Mouse (Mus musculus): ENCODE measurements around the gene Pdcd1. TPM values are rescaled to one million over a fixed set of nuclear protein-coding genes. Genes with fewer than 3 reads are reported as not detected.
A peak's percentile ranks its signal among the peaks of the same experiment; 100 is the strongest.
"Not testable (repeated sequence)": the region's sequence is repeated elsewhere in the genome, so short reads cannot be mapped to it uniquely, and the experiment has no call there.

The Pdcd1 gene
- polyA plus RNA-seq, 1 experiment from 2014 or later: not detected

DNA sequence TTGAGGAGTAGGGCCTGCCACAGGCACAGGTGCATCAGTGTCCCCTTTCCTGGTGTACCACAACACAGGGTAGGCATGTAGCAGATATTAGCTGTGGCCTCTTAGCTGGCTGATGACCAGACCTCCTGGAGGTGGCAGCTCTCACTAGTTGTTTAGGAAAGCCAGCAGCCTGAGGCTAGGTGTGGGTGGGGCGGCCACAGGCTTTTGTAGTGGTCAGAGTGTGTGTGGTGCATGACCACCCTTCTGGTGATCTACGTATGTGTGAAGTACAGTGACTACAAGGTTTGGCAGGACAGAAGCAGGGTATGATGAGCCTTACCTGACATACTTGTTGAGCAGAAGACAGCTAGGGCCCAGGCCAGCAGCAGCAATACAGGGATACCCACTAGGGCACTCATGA is 12.0 kb downstream of the Pdcd1 start:
- peaks cover 4% of the 10 kb centered on the region; the same call in 1 of the 2 replicates for H3K4me1 ChIP-seq (ENCODE audit: control insufficient read depth, insufficient read depth, low read depth, low read length)
- no peak overlapping the region for H3K4me2 ChIP-seq (ENCODE audit: low read length)
- no peak overlapping the region for H3K9ac ChIP-seq (ENCODE audit: low read depth, low read length)
- H3K4me3 ChIP-seq (ENCODE audit: low read length): no peak overlapping the region
- H3K27ac ChIP-seq (ENCODE audit: low read depth, low read length): no peak overlapping the region
- no peak for ATAC-seq
- no peaks in the 10 kb centered on the region for H3K9me3 ChIP-seq (ENCODE audit: control insufficient read depth, low read length)
- no peaks in the 10 kb centered on the region for H3K36me3 ChIP-seq (ENCODE audit: control insufficient read depth, insufficient read depth, low read length)
- H3K27me3 ChIP-seq (replicated peaks; ENCODE audit: control insufficient read depth, insufficient read depth, low read length): no peaks in the 10 kb centered on the region
- 93% methylated on average over 2 of the region's 2 CpGs for WGBS

DNA sequence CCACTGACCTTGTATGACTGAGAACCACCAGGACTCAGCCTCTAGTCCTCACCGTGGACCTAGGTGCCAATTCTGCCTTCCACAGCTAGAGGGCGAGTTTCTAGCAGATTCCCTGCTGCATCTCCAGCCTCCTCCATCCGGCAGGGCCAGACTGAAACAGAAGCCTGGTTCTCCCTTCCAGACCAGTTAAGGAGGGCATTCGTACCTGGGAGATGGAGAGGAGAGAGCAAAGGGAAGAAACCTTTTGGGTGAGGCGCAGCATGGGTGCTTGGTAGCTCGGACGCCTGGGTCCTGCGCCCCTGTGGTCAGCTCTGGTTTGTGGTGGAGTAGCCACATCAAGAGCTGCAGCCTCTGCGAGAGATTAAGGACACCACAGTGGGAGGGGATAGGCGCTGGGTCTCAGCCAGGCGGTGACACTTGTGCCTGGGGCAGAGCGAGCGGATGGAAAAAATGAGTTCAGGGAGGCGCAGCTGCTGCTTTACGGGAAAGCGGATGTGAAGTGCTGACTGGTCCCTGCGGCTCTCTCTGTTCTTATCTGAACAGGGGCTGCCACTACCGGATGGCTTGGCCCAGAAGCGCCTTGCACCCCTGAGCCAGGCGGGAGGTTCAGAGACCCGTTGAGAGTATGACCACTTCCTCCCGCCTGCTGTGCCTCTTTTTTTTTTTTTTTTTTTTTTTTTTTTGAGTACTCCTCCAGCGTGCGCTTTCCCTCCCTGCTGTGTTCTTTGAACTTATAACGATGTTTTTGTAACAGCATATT is 17.2 kb downstream of the Pdcd1 start:
- peak; percentile 94 for ATAC-seq
- H3K27ac ChIP-seq (ENCODE audit: low read depth, low read length): peak overlapping the region; percentile 73
- no peaks in the 10 kb centered on the region for H3K27me3 ChIP-seq (replicated peaks; ENCODE audit: control insufficient read depth, insufficient read depth, low read length)
- H3K9me3 ChIP-seq (ENCODE audit: control insufficient read depth, low read length): no peaks in the 10 kb centered on the region
- H3K9ac ChIP-seq (ENCODE audit: low read depth, low read length): peak overlapping the region; percentile 70
- 1% methylated on average over 25 of the region's 25 CpGs for WGBS
- peaks cover 4% of the 10 kb centered on the region; the same call in 1 of the 2 replicates for H3K4me1 ChIP-seq (ENCODE audit: control insufficient read depth, insufficient read depth, low read depth, low read length)
- H3K4me2 ChIP-seq (ENCODE audit: low read length): peak overlapping the region; percentile 86
- no peaks in the 10 kb centered on the region for H3K36me3 ChIP-seq (ENCODE audit: control insufficient read depth, insufficient read depth, low read length)
- H3K4me3 ChIP-seq (ENCODE audit: low read length): peak overlapping the region; percentile 52

DNA sequence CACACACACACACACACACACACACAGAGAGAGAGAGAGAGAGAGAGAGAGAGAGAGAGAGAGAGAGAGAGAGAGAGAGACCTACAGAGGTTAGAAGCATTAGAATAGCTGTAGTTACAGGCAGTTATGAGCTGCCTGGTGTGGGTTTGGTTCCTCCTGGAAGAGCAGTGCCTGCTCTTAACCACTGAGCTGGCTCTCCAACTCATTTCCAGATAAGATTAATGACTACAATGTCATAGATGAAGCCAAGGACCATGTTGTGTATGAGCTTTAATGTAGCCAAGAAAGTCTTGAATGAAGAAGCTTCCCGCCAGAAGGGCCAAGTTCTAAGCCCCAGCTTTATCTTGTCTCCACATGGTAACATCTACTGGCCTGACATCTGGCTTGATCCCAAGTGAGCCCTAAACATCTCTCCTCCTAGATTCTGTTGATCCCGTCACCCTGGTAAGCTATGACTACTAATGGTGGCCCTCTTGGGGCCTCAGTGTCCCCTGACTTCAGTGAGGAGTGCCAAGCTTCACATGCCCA is 19.2 kb downstream of the Pdcd1 start:
- WGBS: 98% methylated on average over 2 of the region's 2 CpGs
- no peak overlapping the region for H3K4me3 ChIP-seq (ENCODE audit: low read length)
- no peaks in the 10 kb centered on the region for H3K27me3 ChIP-seq (replicated peaks; ENCODE audit: control insufficient read depth, insufficient read depth, low read length)
- H3K4me2 ChIP-seq (ENCODE audit: low read length): no peak overlapping the region
- H3K36me3 ChIP-seq (ENCODE audit: control insufficient read depth, insufficient read depth, low read length): no peaks in the 10 kb centered on the region
- H3K27ac ChIP-seq (ENCODE audit: low read depth, low read length): no peak overlapping the region
- no peak for ATAC-seq
- H3K9ac ChIP-seq (ENCODE audit: low read depth, low read length): no peak overlapping the region
- no peaks in the 10 kb centered on the region for H3K9me3 ChIP-seq (ENCODE audit: control insufficient read depth, low read length)
- peaks cover 4% of the 10 kb centered on the region; the same call in 1 of the 2 replicates for H3K4me1 ChIP-seq (ENCODE audit: control insufficient read depth, insufficient read depth, low read depth, low read length)

DNA sequence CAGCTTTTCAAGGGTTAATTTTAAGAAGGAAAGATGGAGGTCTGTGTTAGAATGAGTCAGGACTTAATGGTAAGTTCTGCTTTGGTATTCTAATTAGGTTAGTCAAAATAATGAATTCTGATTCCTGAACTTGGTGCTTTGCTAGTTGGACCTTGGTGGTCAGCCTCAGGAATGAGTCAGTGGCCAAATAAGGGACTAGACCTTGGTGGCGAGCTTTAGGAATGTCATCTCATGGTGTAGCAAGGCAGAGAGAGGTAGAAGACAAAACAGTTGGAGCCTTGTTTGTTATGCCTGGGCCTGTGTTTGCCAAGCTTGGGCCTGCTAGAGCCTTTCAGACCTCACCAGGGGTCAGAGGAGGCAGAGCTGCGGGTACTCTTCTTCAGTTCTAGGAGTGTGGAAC is 23.6 kb downstream of the Pdcd1 start:
- Histone ChIP-seq H3K4me3 (ENCODE audit: low read length) (no peak overlapping the region), H3K27me3 (replicated peaks; ENCODE audit: control insufficient read depth, insufficient read depth, low read length) (no peaks in the 10 kb centered on the region), H3K9ac (ENCODE audit: low read depth, low read length) (no peak overlapping the region), H3K9me3 (ENCODE audit: control insufficient read depth, low read length) (no peaks in the 10 kb centered on the region), H3K4me1 (ENCODE audit: control insufficient read depth, insufficient read depth, low read depth, low read length) (no peaks in the 10 kb centered on the region), H3K27ac (ENCODE audit: low read depth, low read length) (no peak overlapping the region), H3K4me2 (ENCODE audit: low read length) (no peak overlapping the region), H3K36me3 (ENCODE audit: control insufficient read depth, insufficient read depth, low read length) (no peaks in the 10 kb centered on the region)
- 90% methylated on average over 2 of the region's 2 CpGs for WGBS
- ATAC-seq: no peak

DNA sequence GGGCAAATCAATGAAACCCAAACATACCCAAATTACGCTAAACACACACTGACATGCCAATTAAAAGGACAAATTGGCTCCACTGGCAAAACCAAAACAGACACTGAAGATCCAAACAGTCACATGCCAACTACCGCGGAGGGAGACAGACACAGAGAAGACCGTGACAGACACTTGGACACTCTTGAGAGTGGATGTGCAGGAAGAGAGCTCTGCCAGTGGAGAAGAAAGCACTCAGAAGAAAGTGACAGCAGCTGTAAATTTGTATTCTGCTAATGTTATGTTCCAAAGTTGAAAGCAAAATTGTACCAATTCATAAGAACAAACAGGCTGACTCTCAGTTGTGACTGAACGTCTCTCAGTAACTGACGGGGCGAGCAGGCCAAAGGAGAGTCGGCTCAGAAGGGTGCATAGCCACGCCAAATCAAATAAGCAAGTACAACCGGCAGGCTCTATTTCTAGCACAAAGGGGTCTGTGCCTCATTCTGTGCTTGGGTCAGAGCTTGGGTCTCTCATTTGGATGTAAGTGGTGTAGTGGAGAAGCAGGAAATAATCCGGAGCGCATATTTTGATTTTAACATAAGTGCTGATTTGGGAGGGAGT is 24.7 kb downstream of the Pdcd1 start:
- Histone ChIP-seq H3K4me3 (ENCODE audit: low read length) (no peak overlapping the region), H3K36me3 (ENCODE audit: control insufficient read depth, insufficient read depth, low read length) (no peaks in the 10 kb centered on the region), H3K27ac (ENCODE audit: low read depth, low read length) (no peak overlapping the region), H3K9ac (ENCODE audit: low read depth, low read length) (no peak overlapping the region), H3K4me1 (ENCODE audit: control insufficient read depth, insufficient read depth, low read depth, low read length) (no peaks in the 10 kb centered on the region), H3K9me3 (ENCODE audit: control insufficient read depth, low read length) (no peaks in the 10 kb centered on the region), H3K27me3 (replicated peaks; ENCODE audit: control insufficient read depth, insufficient read depth, low read length) (no peaks in the 10 kb centered on the region), H3K4me2 (ENCODE audit: low read length) (no peak overlapping the region)
- WGBS: 69% methylated on average over 12 of the region's 12 CpGs
- ATAC-seq: no peak

DNA sequence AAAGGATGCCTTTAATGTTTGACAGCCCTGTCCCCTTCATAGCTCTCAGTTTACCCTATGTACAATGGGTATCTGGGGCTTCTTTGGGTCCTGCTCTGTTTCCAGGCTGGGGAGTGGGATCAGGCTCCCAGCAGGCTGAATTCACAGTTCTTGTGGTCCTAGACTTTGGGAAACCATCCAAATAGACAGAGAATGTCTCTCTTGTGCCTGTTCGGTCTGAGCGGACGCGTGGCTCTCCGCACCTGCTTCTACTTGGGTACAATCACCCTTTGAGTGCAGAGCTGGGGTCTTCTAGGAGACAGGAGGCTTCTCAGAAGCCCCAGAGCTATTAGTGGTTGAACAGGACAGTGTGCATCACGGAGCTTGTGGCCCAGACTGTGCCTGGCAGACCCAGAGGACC is 32.2 kb downstream of the Pdcd1 start, which contains the start of gene Neu4:
TSS of gene Neu4 (plus strand) at position 301 of the 400 bp plus-strand sequence.
- H3K4me1 ChIP-seq (ENCODE audit: control insufficient read depth, insufficient read depth, low read depth, low read length): no peaks in the 10 kb centered on the region
- H3K4me2 ChIP-seq (ENCODE audit: low read length): no peak within 1 kb of the TSS
- H3K4me3 ChIP-seq (ENCODE audit: low read length): no peak within 1 kb of the TSS
- H3K9me3 ChIP-seq (ENCODE audit: control insufficient read depth, low read length): no peaks in the 10 kb centered on the region
- H3K27ac ChIP-seq (ENCODE audit: low read depth, low read length): no peak within 1 kb of the TSS
- no peak within 1 kb of the TSS for H3K9ac ChIP-seq (ENCODE audit: low read depth, low read length)
- no peak for ATAC-seq
- no peaks in the 10 kb centered on the region for H3K36me3 ChIP-seq (ENCODE audit: control insufficient read depth, insufficient read depth, low read length)
- H3K27me3 ChIP-seq (replicated peaks; ENCODE audit: control insufficient read depth, insufficient read depth, low read length): no peaks in the 10 kb centered on the region
- WGBS: 94% methylated on average over 6 of the region's 6 CpGs

DNA sequence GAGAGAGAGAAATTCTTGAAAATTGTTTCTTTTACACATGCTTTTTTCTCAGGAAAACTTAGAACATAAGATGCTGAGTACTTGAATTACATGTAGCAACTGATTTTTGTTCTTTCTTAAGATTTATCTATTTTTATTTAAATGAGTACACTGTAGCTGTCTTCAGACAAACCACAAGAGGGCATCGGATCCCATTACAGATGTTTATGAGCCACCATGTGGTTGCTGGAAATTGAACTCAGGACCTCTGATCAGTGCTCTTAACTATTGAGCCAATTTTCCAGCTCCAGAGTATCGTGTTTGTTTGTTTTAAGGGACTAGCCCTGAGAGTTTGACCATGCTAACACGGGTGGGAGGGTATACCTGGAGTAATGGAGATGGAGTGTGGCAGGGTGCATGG is 40.7 kb downstream of the Pdcd1 start:
- WGBS: 74% methylated on average over 3 of the region's 3 CpGs
- no peaks in the 10 kb centered on the region for H3K36me3 ChIP-seq (ENCODE audit: control insufficient read depth, insufficient read depth, low read length)
- no peak overlapping the region for H3K9ac ChIP-seq (ENCODE audit: low read depth, low read length)
- no peak overlapping the region for H3K4me2 ChIP-seq (ENCODE audit: low read length)
- no peak for ATAC-seq
- H3K4me3 ChIP-seq (ENCODE audit: low read length): no peak overlapping the region
- no peaks in the 10 kb centered on the region for H3K27me3 ChIP-seq (replicated peaks; ENCODE audit: control insufficient read depth, insufficient read depth, low read length)
- no peaks in the 10 kb centered on the region for H3K4me1 ChIP-seq (ENCODE audit: control insufficient read depth, insufficient read depth, low read depth, low read length)
- H3K9me3 ChIP-seq (ENCODE audit: control insufficient read depth, low read length): no peaks in the 10 kb centered on the region
- no peak overlapping the region for H3K27ac ChIP-seq (ENCODE audit: low read depth, low read length)

DNA sequence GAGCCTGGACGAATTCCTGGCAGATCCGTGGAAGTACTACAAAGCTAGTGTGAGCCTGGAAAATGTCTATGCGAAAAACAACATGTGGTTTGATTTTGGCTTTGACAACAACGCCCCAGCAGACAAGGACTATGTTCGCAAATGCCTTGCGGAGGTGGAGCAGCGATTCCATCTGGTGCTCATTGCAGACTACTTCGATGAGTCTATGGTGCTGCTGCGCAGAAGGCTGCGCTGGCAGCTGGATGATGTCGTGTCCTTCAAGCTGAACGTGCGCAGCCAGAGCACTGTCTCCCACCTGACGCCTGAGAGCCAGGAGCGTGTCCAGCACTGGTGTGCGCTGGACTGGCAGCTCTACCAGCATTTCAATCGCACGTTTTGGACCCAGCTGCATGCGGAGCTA is 43.5 kb downstream of the Pdcd1 start:
- H3K9me3 ChIP-seq (ENCODE audit: control insufficient read depth, low read length); H3K4me1 ChIP-seq (ENCODE audit: control insufficient read depth, insufficient read depth, low read depth, low read length); H3K27me3 ChIP-seq (replicated peaks; ENCODE audit: control insufficient read depth, insufficient read depth, low read length); H3K4me3 ChIP-seq (ENCODE audit: low read length); H3K27ac ChIP-seq (ENCODE audit: low read depth, low read length); H3K36me3 ChIP-seq (ENCODE audit: control insufficient read depth, insufficient read depth, low read length); H3K9ac ChIP-seq (ENCODE audit: low read depth, low read length); H3K4me2 ChIP-seq (ENCODE audit: low read length): not testable (repeated sequence)
- 91% methylated on average over 14 of the region's 19 CpGs for WGBS
- 0 out of 2 replicates have a peak, but pooled peaks have one; percentile 17 for ATAC-seq

DNA sequence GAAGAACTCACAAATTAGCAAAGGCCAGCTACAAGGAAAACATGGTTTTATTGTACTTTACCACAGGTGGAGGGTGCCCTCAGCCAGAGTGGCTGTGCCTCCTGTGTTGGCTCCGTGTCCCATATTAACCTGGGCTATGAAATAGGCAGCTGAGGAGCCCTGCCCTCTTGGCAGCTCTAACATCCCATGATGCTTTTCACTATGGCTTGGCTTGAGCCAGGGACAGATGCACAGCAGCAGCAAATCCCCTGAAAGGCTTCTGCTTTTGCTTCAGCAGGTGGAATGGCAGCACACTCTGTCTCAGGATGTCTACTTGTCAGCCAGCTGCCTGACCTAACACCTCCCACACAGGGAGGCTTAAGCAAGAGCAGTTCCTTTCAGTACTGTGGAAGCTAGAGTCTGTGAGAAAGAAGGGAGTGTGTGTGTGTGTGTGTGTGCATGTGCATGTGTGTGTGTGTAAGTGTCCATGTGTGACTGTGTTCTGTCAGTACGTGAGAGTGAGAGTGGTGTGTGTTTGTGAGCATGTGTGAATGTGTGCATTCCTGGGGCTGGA is 46.3 kb downstream of the Pdcd1 start:
- H3K4me2 ChIP-seq (ENCODE audit: low read length); ATAC-seq; H3K9me3 ChIP-seq (ENCODE audit: control insufficient read depth, low read length); H3K27ac ChIP-seq (ENCODE audit: low read depth, low read length); H3K9ac ChIP-seq (ENCODE audit: low read depth, low read length); H3K36me3 ChIP-seq (ENCODE audit: control insufficient read depth, insufficient read depth, low read length); H3K4me3 ChIP-seq (ENCODE audit: low read length); H3K4me1 ChIP-seq (ENCODE audit: control insufficient read depth, insufficient read depth, low read depth, low read length); H3K27me3 ChIP-seq (replicated peaks; ENCODE audit: control insufficient read depth, insufficient read depth, low read length): not testable (repeated sequence)
- 80% methylated on average over 2 of the region's 2 CpGs for WGBS

Data from hindbrain, embryonic 16.5 days (tissue).